ENCODE assay signal across 7 mouse cellular contexts in the genomic region with DNA sequence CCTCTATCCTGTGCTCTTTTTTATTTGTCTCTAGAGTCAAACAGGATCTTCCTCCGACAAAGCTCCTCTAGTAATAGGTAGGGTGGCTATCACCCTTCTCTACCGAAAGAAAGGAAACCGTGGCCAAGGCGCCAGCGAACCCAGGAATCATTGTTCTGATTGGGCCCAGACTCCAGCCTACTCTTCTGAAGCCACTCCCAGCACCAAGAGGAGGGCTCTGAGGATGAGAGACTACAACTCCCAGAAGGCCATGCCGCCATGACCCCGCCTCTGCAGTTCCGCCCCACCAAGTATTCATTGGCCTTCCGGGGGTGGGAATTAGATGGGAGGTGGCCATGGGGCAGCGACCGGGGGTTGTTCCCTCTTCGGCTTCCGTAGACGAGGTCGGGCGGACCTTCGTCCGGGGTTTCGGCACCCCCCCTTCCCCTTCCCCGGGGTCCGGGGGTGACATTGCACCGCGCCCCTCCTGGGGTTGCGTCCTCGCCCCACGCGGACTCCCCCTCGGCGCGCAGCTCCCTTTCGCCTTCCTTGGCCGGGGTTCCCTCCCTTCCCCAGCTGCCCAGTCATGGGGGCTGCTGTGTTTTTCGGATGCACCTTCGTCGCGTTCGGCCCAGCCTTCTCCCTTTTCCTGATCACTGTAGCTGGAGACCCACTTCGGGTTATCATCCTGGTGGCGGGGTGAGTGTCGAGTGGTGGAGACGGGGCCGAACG. TPM values are rescaled to one million over a fixed set of nuclear protein-coding genes. Genes with fewer than 3 reads are reported as not detected.
DNase-seq lines count a peak whose midpoint lies in the region; ATAC-seq lines count a peak whose summit lies in the region.
"Not testable (repeated sequence)": the region's sequence is repeated elsewhere in the genome, so short reads cannot be mapped to it uniquely, and the experiment has no call there.

Aph1a (plus strand) TSS at position 364 of the 711 bp plus-strand sequence.

- ATAC-seq in embryonic facial prominence, embryonic 12.5 days (ENCODE audit: insufficient number of reproducible peaks, insufficient read depth, low FRiP score, low TSS enrichment): peak; percentile 94
- ATAC-seq in limb, embryonic 13.5 days (ENCODE audit: low FRiP score, low read depth): peak; percentile 98
- ATAC-seq in midbrain, embryonic 16.5 days: peak; percentile 99

- not testable (repeated sequence) for H3K27me3 ChIP-seq in embryonic facial prominence, embryonic 12.5 days; limb, embryonic 13.5 days; midbrain, embryonic 16.5 days (ENCODE audit: control insufficient read depth, insufficient read depth, low read depth, low read length)

- H3K36me3 ChIP-seq in embryonic facial prominence, embryonic 12.5 days: peaks cover 13% of the 10 kb centered on the region
- H3K36me3 ChIP-seq in limb, embryonic 13.5 days; midbrain, embryonic 16.5 days (ENCODE audit: control insufficient read depth, insufficient read depth, low read length): not testable (repeated sequence)

- H3K27ac ChIP-seq in embryonic facial prominence, embryonic 12.5 days: peak within 1 kb of the TSS; percentile 76
- H3K27ac ChIP-seq in limb, embryonic 13.5 days: peak within 1 kb of the TSS; percentile 52; the same call in 1 of the 2 replicates
- peak within 1 kb of the TSS; percentile 78 for H3K27ac ChIP-seq in midbrain, embryonic 16.5 days (ENCODE audit: low read length)

- WGBS in embryonic facial prominence, embryonic 12.5 days: 0% methylated on average over 32 of the region's 43 CpGs
- WGBS in limb, embryonic 13.5 days: under 1% methylated on average over 26 of the region's 43 CpGs
- 0% methylated on average over 25 of the region's 43 CpGs for WGBS in midbrain, embryonic 16.5 days

- H3K9me3 ChIP-seq in embryonic facial prominence, embryonic 12.5 days; limb, embryonic 13.5 days; midbrain, embryonic 16.5 days (replicated peaks; ENCODE audit: control insufficient read depth, low read length, poor library complexity, severe bottlenecking): not testable (repeated sequence)

- peak; percentile 94 for DNase-seq in adrenal gland, postnatal 25 days
- DNase-seq in heart, adult 18-20 months: peak; percentile 97 to 99
- DNase-seq in kidney, adult 8-10 months: peak; percentile 97 to 99
- peak; percentile 88 to 96 for DNase-seq in spleen, postnatal 10 days (ENCODE audit: low spot score in 2 of 2)

- peak within 1 kb of the TSS; percentile 64 for H3K9ac ChIP-seq in embryonic facial prominence, embryonic 12.5 days
- H3K9ac ChIP-seq in limb, embryonic 13.5 days: peak within 1 kb of the TSS; percentile 86
- H3K9ac ChIP-seq in midbrain, embryonic 16.5 days (ENCODE audit: low read depth, low read length): peak within 1 kb of the TSS; percentile 83

- H3K4me3 ChIP-seq in embryonic facial prominence, embryonic 12.5 days: peak within 1 kb of the TSS; percentile 55
- peak within 1 kb of the TSS; percentile 76 for H3K4me3 ChIP-seq in limb, embryonic 13.5 days
- peak within 1 kb of the TSS; percentile 78 for H3K4me3 ChIP-seq in midbrain, embryonic 16.5 days (ENCODE audit: low read depth, low read length)

- H3K4me2 ChIP-seq in embryonic facial prominence, embryonic 12.5 days (replicated peaks): peak within 1 kb of the TSS; percentile 88
- H3K4me2 ChIP-seq in limb, embryonic 13.5 days (replicated peaks): peak within 1 kb of the TSS; percentile 90
- peak within 1 kb of the TSS; percentile 89 for H3K4me2 ChIP-seq in midbrain, embryonic 16.5 days (ENCODE audit: low read length)

- peaks cover 25% of the 10 kb centered on the region for H3K4me1 ChIP-seq in embryonic facial prominence, embryonic 12.5 days
- peaks cover 40% of the 10 kb centered on the region for H3K4me1 ChIP-seq in limb, embryonic 13.5 days
- peaks cover 17% of the 10 kb centered on the region for H3K4me1 ChIP-seq in midbrain, embryonic 16.5 days (ENCODE audit: control insufficient read depth, insufficient read depth, low read length)

RNA-seq across cellular contexts. Expression of gene Aph1a, which starts in this region (rescaled TPM):
- 93.3 and 145 TPM in 2 replicates for total RNA-seq in adrenal gland, postnatal 25 days (2021)
- 27.5 and 31.3 TPM in 2 replicates for polyA plus RNA-seq in embryonic facial prominence, embryonic 12.5 days (2016; fragmentation: Nextera tagmentation; extraction: Ambion mirVana)
- 100 to 1,000 TPM; 109 to 125 TPM for total RNA-seq in heart, adult 18-20 months (2021)
- 30.2 and 30.9 TPM in 2 replicates for polyA plus RNA-seq in limb, embryonic 13.5 days (2015; fragmentation: Nextera tagmentation; extraction: Ambion mirVana)
- 27.1 and 35.1 TPM in 2 replicates for polyA plus RNA-seq in midbrain, embryonic 16.5 days (2015; fragmentation: Nextera tagmentation; extraction: Ambion mirVana)

Comparison
In these comparisons a context has a peak if more than half of its experiments do, and no peak if none do; other contexts are left out.
1. Peak in every context shown above with its lines: DNase-seq, ATAC-seq, H3K4me3 ChIP-seq and H3K27ac ChIP-seq.